ENCODE assay signal across 19 mouse cellular contexts in the genomic region with DNA sequence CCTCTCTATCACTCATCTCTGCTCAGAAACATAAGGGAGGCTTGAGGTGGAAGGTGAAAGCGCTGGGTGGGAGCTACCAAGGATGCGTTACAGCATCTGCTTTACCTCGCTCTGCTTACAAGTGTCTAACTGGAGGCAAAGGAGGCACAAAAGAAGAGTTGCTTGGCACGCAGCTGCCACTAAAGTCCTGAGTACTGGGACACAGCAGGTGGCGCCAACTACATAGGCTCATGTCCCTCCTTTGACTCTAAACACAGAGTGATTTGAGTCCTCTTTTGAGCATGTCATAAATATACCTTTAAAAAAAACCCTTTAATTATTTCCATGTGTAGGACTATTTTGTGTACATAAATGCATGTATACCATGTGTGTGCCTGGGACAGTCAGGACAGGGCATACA. TPM values are rescaled to one million over a fixed set of nuclear protein-coding genes. Genes with fewer than 3 reads are reported as not detected.
DNase-seq lines count a peak whose midpoint lies in the region; ATAC-seq and TF ChIP-seq lines count a peak whose summit lies in the region.
"Had no signal": no experiment of that assay in that cellular context is flagged by ENCODE, and none has a peak within 500 bp of the region (broad histone marks: within the 10 kb centered on the region; RNA-seq: fewer than 3 reads in every experiment).

No protein-coding gene starts in this region.

- no peaks in the 10 kb centered on the region for H3K36me3 ChIP-seq in kidney, postnatal 0 days (ENCODE audit: insufficient read depth, low read length)
- H3K36me3 ChIP-seq: kidney, embryonic 15.5 days; midbrain, embryonic 13.5 days had no signal

- no peak overlapping the region for H3K4me3 ChIP-seq in kidney, postnatal 0 days (replicated peaks; ENCODE audit: low read depth, low read length)
- H3K4me3 ChIP-seq: kidney, embryonic 15.5 days; midbrain, embryonic 13.5 days had no signal

- no peak overlapping the region for H3K4me2 ChIP-seq in kidney, postnatal 0 days (ENCODE audit: low read length)
- H3K4me2 ChIP-seq: kidney, embryonic 15.5 days; midbrain, embryonic 13.5 days had no signal

- peak; percentile 47 for TF ChIP-seq CTCF in kidney, postnatal 0 days (IDR thresholded peaks at IDR 0.05; ENCODE audit: low read depth)

- H3K9me3 ChIP-seq in kidney, postnatal 0 days (replicated peaks; ENCODE audit: low read length) = no peaks in the 10 kb centered on the region
- H3K9me3 ChIP-seq: kidney, embryonic 15.5 days; midbrain, embryonic 13.5 days had no signal

- no peak overlapping the region for H3K27ac ChIP-seq in kidney, postnatal 0 days
- H3K27ac ChIP-seq: kidney, embryonic 15.5 days; macrophage; midbrain, embryonic 13.5 days had no signal

- WGBS in kidney, postnatal 0 days = 54% methylated on average over 5 of the region's 5 CpGs

- no peaks in the 10 kb centered on the region for H3K4me1 ChIP-seq in kidney, postnatal 0 days (replicated peaks; ENCODE audit: insufficient read depth, low read length)
- H3K4me1 ChIP-seq: kidney, embryonic 15.5 days; midbrain, embryonic 13.5 days had no signal

- ATAC-seq in kidney, postnatal 0 days (replicated peaks; ENCODE audit: low FRiP score, low read depth) = no peak
- ATAC-seq in erythroblast, adult 5-6 weeks (replicated peaks; ENCODE audit: low FRiP score, poor library complexity, severe bottlenecking) = 0 out of 2 replicates have a peak, but pooled peaks have one; percentile 34
- ATAC-seq: forebrain, postnatal 0 days; midbrain, embryonic 13.5 days had no signal

- peak; percentile 31 for DNase-seq in adrenal gland, postnatal 10 days
- DNase-seq in adrenal gland, postnatal 25 days = no peak
- no peak for DNase-seq in kidney, postnatal 0 days (ENCODE audit: low spot score)
- DNase-seq in kidney, postnatal 14 days = no peak
- DNase-seq in 416B (ENCODE audit: low read depth) = peak; percentile 35
- DNase-seq in left cerebral cortex, postnatal 4 days = no peak
- DNase-seq in B cell, adult 2 months = no peak
- DNase-seq: cerebellum, adult 9-11 months; forebrain, postnatal 0 days; gastrocnemius, postnatal 14 days; heart, postnatal 36 days; layer of hippocampus, adult 9-11 months; liver had no signal

- H3K27me3 ChIP-seq in kidney, postnatal 0 days (ENCODE audit: insufficient read depth, low read length) = no peaks in the 10 kb centered on the region
- H3K27me3 ChIP-seq: kidney, embryonic 15.5 days; midbrain, embryonic 13.5 days had no signal

- intact Hi-C loops in left cerebral cortex, postnatal 4 days (cut with DNase I) = no loop called here

- no peak overlapping the region for H3K9ac ChIP-seq in kidney, postnatal 0 days (ENCODE audit: low read depth, low read length)
- H3K9ac ChIP-seq: forebrain, postnatal 0 days; kidney, embryonic 15.5 days; midbrain, embryonic 13.5 days had no signal

RNA-seq across cellular contexts. Expression of a gene that starts 11.7 kb away (rescaled TPM):
- not detected for total RNA-seq in adrenal gland, postnatal 10 days (2021)
- not detected in 2 replicates for total RNA-seq in adrenal gland, postnatal 25 days (2021)
- 0.43 and 0.72 TPM in 2 replicates for polyA plus RNA-seq in kidney, postnatal 0 days (2015; fragmentation: Nextera tagmentation; extraction: Ambion mirVana)
- not detected in 2 replicates for total RNA-seq in erythroblast, adult 5-6 weeks (2015; ENCODE audit: low replicate concordance)
- total RNA-seq in erythroblast, adult 5-6 weeks (2017; ENCODE audit: low replicate concordance) = not detected in 2 replicates
- not detected for total RNA-seq in left cerebral cortex, postnatal 4 days (2021)
- total RNA-seq: adrenal gland, postnatal 4 days; forebrain, postnatal 0 days; gastrocnemius, postnatal 14 days; heart, postnatal 36 days had no signal
- polyA plus RNA-seq: forebrain, postnatal 0 days; macrophage had no signal

RNA-seq across cellular contexts. Expression of a gene that starts 28.3 kb away (rescaled TPM):
- total RNA-seq in adrenal gland, postnatal 10 days (2021) = under 1 TPM; 0.70 to 0.99 TPM
- 0.43 TPM in 1 of 2 replicates, not detected in the other for total RNA-seq in adrenal gland, postnatal 25 days (2021)
- 0.68 and 0.78 TPM in 2 replicates for polyA plus RNA-seq in kidney, postnatal 0 days (2015; fragmentation: Nextera tagmentation; extraction: Ambion mirVana)
- not detected in 2 replicates for total RNA-seq in erythroblast, adult 5-6 weeks (2015; ENCODE audit: low replicate concordance)
- not detected in 2 replicates for total RNA-seq in erythroblast, adult 5-6 weeks (2017; ENCODE audit: low replicate concordance)
- not detected for total RNA-seq in left cerebral cortex, postnatal 4 days (2021)
- total RNA-seq: adrenal gland, postnatal 4 days; forebrain, postnatal 0 days; gastrocnemius, postnatal 14 days; heart, postnatal 36 days; left cerebral cortex, postnatal 10 days had no signal
- polyA plus RNA-seq: forebrain, postnatal 0 days; macrophage had no signal

RNA-seq across cellular contexts. Expression of a gene that starts 29.3 kb away (rescaled TPM):
- under 1 TPM in 1 of 2 experiments, not detected in 1; 0.24 TPM for total RNA-seq in adrenal gland, postnatal 10 days (2021)
- total RNA-seq in adrenal gland, postnatal 25 days (2021) = 0.36 TPM in 1 of 2 replicates, not detected in the other
- polyA plus RNA-seq in kidney, postnatal 0 days (2015; fragmentation: Nextera tagmentation; extraction: Ambion mirVana) = 0.18 and 0.25 TPM in 2 replicates
- not detected in 2 replicates for total RNA-seq in erythroblast, adult 5-6 weeks (2015; ENCODE audit: low replicate concordance)
- total RNA-seq in erythroblast, adult 5-6 weeks (2017; ENCODE audit: low replicate concordance) = not detected in 2 replicates
- total RNA-seq in left cerebral cortex, postnatal 4 days (2021) = under 1 TPM in 1 of 2 experiments, not detected in 1; 0.22 TPM
- total RNA-seq: adrenal gland, postnatal 4 days; gastrocnemius, postnatal 14 days; heart, postnatal 36 days had no signal
- polyA plus RNA-seq: midbrain, embryonic 13.5 days had no signal

RNA-seq across cellular contexts. Expression of a gene that starts 54.5 kb away (rescaled TPM):
- total RNA-seq in adrenal gland, postnatal 10 days (2021) = not detected
- total RNA-seq in adrenal gland, postnatal 25 days (2021) = not detected in 2 replicates
- polyA plus RNA-seq in kidney, postnatal 0 days (2015; fragmentation: Nextera tagmentation; extraction: Ambion mirVana) = not detected in 2 replicates
- total RNA-seq in erythroblast, adult 5-6 weeks (2015; ENCODE audit: low replicate concordance) = not detected in 2 replicates
- not detected in 2 replicates for total RNA-seq in erythroblast, adult 5-6 weeks (2017; ENCODE audit: low replicate concordance)
- total RNA-seq in left cerebral cortex, postnatal 4 days (2021) = not detected
- total RNA-seq: adrenal gland, postnatal 4 days; forebrain, postnatal 0 days; gastrocnemius, postnatal 14 days; heart, postnatal 36 days; left cerebral cortex, postnatal 10 days had no signal
- polyA plus RNA-seq: forebrain, postnatal 0 days; kidney, embryonic 15.5 days; macrophage; midbrain, embryonic 13.5 days had no signal

Comparison
In these comparisons a context has a peak if more than half of its experiments do, and no peak if none do; other contexts are left out.
1. DNase-seq: peak in adrenal gland, postnatal 10 days (single experiment) and 416B (single experiment); none in adrenal gland, postnatal 25 days (single experiment), kidney, postnatal 0 days (single experiment), kidney, postnatal 14 days (single experiment), left cerebral cortex, postnatal 4 days (single experiment) and B cell, adult 2 months (0 of 2).